Comparison of ENCODE assay signal across 7 mouse cellular contexts in the genomic region with DNA sequence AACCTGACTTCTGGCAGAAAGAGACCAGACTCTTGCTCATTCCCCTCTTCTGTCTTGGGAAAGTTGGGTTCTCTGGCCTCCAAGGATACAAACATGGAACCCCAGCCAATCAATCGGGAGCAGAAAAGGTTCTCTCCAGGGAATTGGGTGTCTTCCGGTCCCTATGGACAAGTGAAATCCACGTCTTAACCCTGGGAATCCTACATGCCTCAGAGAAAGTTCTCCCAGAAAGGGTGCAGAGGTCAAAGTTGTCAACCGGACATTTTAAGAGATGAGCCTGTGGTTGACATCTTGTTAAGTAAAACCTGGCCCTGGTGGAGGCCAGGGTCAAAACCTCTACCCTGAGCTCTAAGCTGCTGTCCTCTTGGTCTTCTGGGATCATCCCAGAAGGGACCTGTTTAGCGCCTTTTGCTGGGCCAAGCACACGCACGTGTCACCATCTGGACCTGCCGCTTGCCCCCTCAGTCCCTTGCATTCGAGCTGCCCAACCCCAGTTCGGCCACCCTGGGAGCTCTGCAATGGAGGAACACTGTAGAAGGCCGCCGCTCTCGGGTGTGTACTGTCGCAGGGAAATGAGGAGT. TPM values are rescaled to one million over a fixed set of nuclear protein-coding genes. Genes with fewer than 3 reads are reported as not detected.
DNase-seq lines count a peak whose midpoint lies in the region; TF ChIP-seq lines count a peak whose summit lies in the region.

No protein-coding gene starts in this region.

- no peaks in the 10 kb centered on the region for H3K9me3 ChIP-seq in hindbrain, embryonic 10.5 days
- H3K9me3 ChIP-seq in midbrain, embryonic 10.5 days (replicated peaks): no peaks in the 10 kb centered on the region

- no peak overlapping the region for H3K27ac ChIP-seq in testis, adult 2 months (ENCODE audit: control insufficient read depth, insufficient read depth, low read depth, low read length)
- no peak overlapping the region for H3K27ac ChIP-seq in hindbrain, embryonic 10.5 days
- H3K27ac ChIP-seq in midbrain, embryonic 10.5 days (replicated peaks): peak overlapping the region; percentile 85; the same call in 1 of the 2 replicates

- 12% methylated on average over 14 of the region's 14 CpGs for WGBS in hindbrain, embryonic 10.5 days
- WGBS in midbrain, embryonic 10.5 days: 13% methylated on average over 14 of the region's 14 CpGs

- no peak for TF ChIP-seq CTCF in testis, adult 2 months (IDR thresholded peaks at IDR 0.05; ENCODE audit: control insufficient read depth, insufficient read depth, insufficient replicate concordance, low read depth, low read length)

- peak overlapping the region; percentile 72 for H3K4me3 ChIP-seq in testis, adult 2 months (ENCODE audit: control insufficient read depth, low read depth, low read length)
- peak overlapping the region; percentile 74 for H3K4me3 ChIP-seq in hindbrain, embryonic 10.5 days
- H3K4me3 ChIP-seq in midbrain, embryonic 10.5 days: peak overlapping the region; percentile 78

- H3K27me3 ChIP-seq in testis, adult 2 months (ENCODE audit: control insufficient read depth, insufficient read depth, low read length): peaks cover 6% of the 10 kb centered on the region
- peaks cover 78% of the 10 kb centered on the region for H3K27me3 ChIP-seq in hindbrain, embryonic 10.5 days (ENCODE audit: insufficient read depth, poor library complexity, severe bottlenecking)
- H3K27me3 ChIP-seq in midbrain, embryonic 10.5 days (ENCODE audit: low read depth, poor library complexity, severe bottlenecking): peaks cover 78% of the 10 kb centered on the region

- peaks cover 13% of the 10 kb centered on the region for H3K4me1 ChIP-seq in testis, adult 2 months (ENCODE audit: control insufficient read depth, insufficient read depth, low read length)
- peaks cover 27% of the 10 kb centered on the region for H3K4me1 ChIP-seq in hindbrain, embryonic 10.5 days (replicated peaks)
- peaks cover 24% of the 10 kb centered on the region for H3K4me1 ChIP-seq in midbrain, embryonic 10.5 days

- no peak for TF ChIP-seq POLR2A in testis, adult 2 months (IDR thresholded peaks at IDR 0.05; ENCODE audit: control insufficient read depth, low read depth, low read length)

- no peaks in the 10 kb centered on the region for H3K36me3 ChIP-seq in testis, adult 2 months (ENCODE audit: control insufficient read depth, insufficient read depth, low read length)
- no peaks in the 10 kb centered on the region for H3K36me3 ChIP-seq in hindbrain, embryonic 10.5 days
- no peaks in the 10 kb centered on the region for H3K36me3 ChIP-seq in midbrain, embryonic 10.5 days

- DNase-seq in testis, postnatal 10 days (ENCODE audit: low spot score): no peak
- DNase-seq in hindbrain, embryonic 10.5 days (ENCODE audit: low spot score): peak; percentile 4
- peak; percentile 15 for DNase-seq in midbrain, embryonic 10.5 days (ENCODE audit: low spot score)
- no peak for DNase-seq in gastrocnemius, adult 18-20 months (ENCODE audit: low spot score)
- no peak for DNase-seq in layer of hippocampus, adult 9-11 months
- DNase-seq in layer of hippocampus, adult 8-10 months (ENCODE audit: low spot score in 2 of 2): no peak

RNA-seq across cellular contexts. Expression of gene Satb1, which starts 1.9 kb away (rescaled TPM):
- polyA plus RNA-seq in testis, adult 2 months (2012; rRNA removed): 1.0 and 1.8 TPM in 2 replicates
- polyA plus RNA-seq in hindbrain, embryonic 10.5 days (2016; fragmentation: Nextera tagmentation; extraction: Ambion mirVana): 20.1 and 21.2 TPM in 2 replicates
- 21.6 and 23.1 TPM in 2 replicates for polyA plus RNA-seq in midbrain, embryonic 10.5 days (2016; fragmentation: Nextera tagmentation; extraction: Ambion mirVana)
- 10 to 100 TPM; 80.1 to 80.2 TPM for total RNA-seq in gastrocnemius, adult 18-20 months (2021)
- total RNA-seq in layer of hippocampus, adult 8-10 months (2022): 10 to 100 TPM; 82.6 to 97.6 (median 91.6) TPM

Comparison
In these comparisons a context has a peak if more than half of its experiments do, and no peak if none do; other contexts are left out.
1. DNase-seq: peak in hindbrain, embryonic 10.5 days (single experiment) and midbrain, embryonic 10.5 days (single experiment); none in testis, postnatal 10 days (single experiment), gastrocnemius, adult 18-20 months (single experiment), layer of hippocampus, adult 9-11 months (single experiment) and layer of hippocampus, adult 8-10 months (0 of 2).
2. Peak in every context shown above with its lines, with median percentiles within 50 percentile points of each other: H3K4me3 ChIP-seq.